30 mouse cellular contexts compared by ENCODE assay signal in genomic region chr1:78057939-78058338, GRCm38 (mm10).
DNase-seq lines count a peak whose midpoint lies in the region; ATAC-seq lines count a peak whose summit lies in the region.
"Had no signal": no experiment of that assay in that cellular context is flagged by ENCODE, and none has a peak within 500 bp of the region (broad histone marks: within the 10 kb centered on the region; RNA-seq: fewer than 3 reads in every experiment).

No protein-coding gene starts in this region.

- H3K27me3 ChIP-seq in heart, embryonic 10.5 days (ENCODE audit: insufficient read depth, poor library complexity, severe bottlenecking) = no peaks in the 10 kb centered on the region
- H3K27me3 ChIP-seq: embryonic facial prominence, embryonic 15.5 days; heart, embryonic 15.5 days; hindbrain, embryonic 15.5 days; limb, embryonic 12.5 days; liver, embryonic 15.5 days; midbrain, embryonic 15.5 days had no signal

- no peaks in the 10 kb centered on the region for H3K9me3 ChIP-seq in heart, embryonic 10.5 days
- H3K9me3 ChIP-seq: embryonic facial prominence, embryonic 10.5 days; embryonic facial prominence, embryonic 15.5 days; heart, embryonic 15.5 days; hindbrain, embryonic 10.5 days; hindbrain, embryonic 15.5 days; limb, embryonic 12.5 days; liver, embryonic 15.5 days; midbrain, embryonic 15.5 days had no signal

- H3K36me3 ChIP-seq in heart, embryonic 10.5 days = no peaks in the 10 kb centered on the region
- H3K36me3 ChIP-seq: embryonic facial prominence, embryonic 10.5 days; embryonic facial prominence, embryonic 15.5 days; heart, embryonic 15.5 days; hindbrain, embryonic 10.5 days; hindbrain, embryonic 15.5 days; limb, embryonic 12.5 days; liver, embryonic 15.5 days; midbrain, embryonic 15.5 days had no signal

- DNase-seq in heart, postnatal 4 days = peak; percentile 7
- DNase-seq in heart, embryonic 10.5 days (ENCODE audit: low spot score) = no peak
- peak; percentile 11 for DNase-seq in MN1 (ENCODE audit: low spot score)
- peak; percentile 4 for DNase-seq in brain, adult 2 months (ENCODE audit: low read depth, low spot score)
- no peak for DNase-seq in retina, postnatal 1 day
- no peak for DNase-seq in thymus, postnatal 0 days (ENCODE audit: low spot score)
- DNase-seq: adrenal gland, postnatal 10 days; cerebellum, adult 2 months; cerebellum, postnatal 14 days; gastrocnemius, postnatal 25 days; kidney, adult 11 months; kidney, postnatal 14 days; layer of hippocampus, adult 9-11 months; lung, embryonic 14.5 days; lung, postnatal 14 days; right cerebral cortex, adult 18-20 months; right cerebral cortex, postnatal 4 days; thymus, adult 18-20 months had no signal

- WGBS in heart, embryonic 10.5 days = 34% methylated on average over 4 of the region's 4 CpGs

- no peak overlapping the region for H3K4me3 ChIP-seq in heart, embryonic 10.5 days
- H3K4me3 ChIP-seq: embryonic facial prominence, embryonic 10.5 days; embryonic facial prominence, embryonic 15.5 days; heart, embryonic 15.5 days; hindbrain, embryonic 10.5 days; hindbrain, embryonic 15.5 days; limb, embryonic 12.5 days; liver, embryonic 15.5 days; midbrain, embryonic 15.5 days had no signal

- no peak overlapping the region for H3K27ac ChIP-seq in heart, embryonic 10.5 days
- H3K27ac ChIP-seq: embryonic facial prominence, embryonic 10.5 days; embryonic facial prominence, embryonic 15.5 days; heart, embryonic 15.5 days; hindbrain, embryonic 10.5 days; hindbrain, embryonic 15.5 days; limb, embryonic 12.5 days; liver, embryonic 15.5 days; midbrain, embryonic 15.5 days; stomach, postnatal 0 days had no signal

- H3K4me1 ChIP-seq in heart, embryonic 10.5 days = no peaks in the 10 kb centered on the region
- H3K4me1 ChIP-seq: embryonic facial prominence, embryonic 15.5 days; heart, embryonic 15.5 days; hindbrain, embryonic 15.5 days; limb, embryonic 12.5 days; liver, embryonic 15.5 days; midbrain, embryonic 15.5 days had no signal

- no peak for ATAC-seq in cerebellum, adult (ENCODE audit: insufficient number of reproducible peaks, low FRiP score, low TSS enrichment)
- ATAC-seq: forebrain, embryonic 14.5 days; inflammation-experienced regulatory T-cells, adult 6 months; midbrain, embryonic 15.5 days had no signal

Comparison
In these comparisons a context has a peak if more than half of its experiments do, and no peak if none do; other contexts are left out.
1. DNase-seq: peak in heart, postnatal 4 days (single experiment), MN1 (single experiment) and brain, adult 2 months (single experiment); none in heart, embryonic 10.5 days (single experiment), retina, postnatal 1 day (single experiment) and thymus, postnatal 0 days (single experiment).